Mouse (Mus musculus): Measurements from ENCODE around the gene Plpp7. TPM values are rescaled to one million over a fixed set of nuclear protein-coding genes. Genes with fewer than 3 reads are reported as not detected.

Gene Plpp7
- total RNA-seq, 2 experiments from 2014 or later: 18.1 to 18.3 TPM

DNA sequence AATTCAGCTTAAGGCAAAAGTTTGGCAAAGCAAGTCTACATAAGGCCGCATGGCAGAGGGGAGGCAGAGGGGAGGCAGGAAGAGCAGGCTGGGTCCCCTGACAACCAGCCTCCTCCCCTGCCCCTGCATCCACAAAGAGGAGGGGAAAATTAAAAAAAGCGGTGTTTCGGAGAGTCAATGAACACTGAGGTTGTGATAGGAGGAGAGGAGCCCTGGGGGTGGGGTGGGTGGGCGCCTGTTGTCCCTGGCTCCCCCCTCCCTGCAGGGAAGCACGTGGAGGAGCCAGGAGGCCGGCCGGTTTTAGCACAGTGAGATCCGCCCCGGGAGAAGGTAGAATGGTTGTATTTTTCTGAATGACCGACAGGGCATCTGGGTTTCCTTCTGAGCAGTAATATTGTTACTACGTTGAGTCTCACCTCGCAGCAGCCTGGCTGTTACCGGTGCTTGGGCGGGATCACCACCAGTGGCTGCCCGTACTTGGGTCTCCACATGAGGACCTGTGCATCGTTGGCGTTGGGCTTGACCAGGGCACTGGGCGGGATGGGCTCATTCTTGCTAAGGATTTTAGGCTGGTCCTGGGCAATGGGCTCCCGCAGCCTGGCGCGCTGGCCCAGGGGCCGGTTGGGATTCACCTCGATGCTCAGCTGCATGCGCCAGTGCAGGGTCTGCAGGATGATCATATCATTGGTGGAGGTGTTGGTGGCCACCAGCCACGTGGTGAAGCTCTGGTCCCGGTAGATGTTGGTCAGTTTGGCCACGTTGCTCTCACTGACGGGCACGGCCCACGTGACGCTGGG, 26.3 kb upstream of the Plpp7 start:
- intact Hi-C loops (cut with DNase I): no loop called here

GRCm38 (mm10) chr2:32070747-32071146, 24.6 kb upstream of the Plpp7 start:
- DNase-seq: no peak
- intact Hi-C loops (cut with DNase I): no loop called here

More for the DNA sequence above, 26.3 kb upstream of the Plpp7 start:
- no peak for DNase-seq

DNA sequence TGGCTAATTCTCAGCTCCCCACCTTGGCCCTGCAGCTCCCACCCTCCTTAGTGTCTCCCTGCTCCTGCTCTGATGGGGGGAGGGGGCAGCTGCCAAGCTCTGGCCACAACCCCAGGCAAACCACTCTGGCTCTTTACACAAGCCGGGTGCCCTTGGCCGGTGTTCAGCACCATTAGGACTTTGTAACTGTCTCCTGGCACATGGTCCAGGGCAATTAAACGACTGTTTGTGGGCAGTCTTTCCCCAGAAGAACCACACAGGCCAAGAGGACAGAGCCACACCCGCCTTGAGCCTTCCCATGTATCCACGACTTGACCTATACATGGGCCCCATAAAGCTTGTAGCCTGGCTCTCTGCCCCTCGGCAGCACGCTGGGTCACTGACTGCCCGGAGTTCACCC, 20.9 kb upstream of the Plpp7 start:
- intact Hi-C loops (cut with DNase I): no loop called here
- peak; percentile 64 for DNase-seq

- intact Hi-C loops (cut with DNase I): no loop called here
- DNase-seq: no peak
Observed at GRCm38 (mm10) chr2:32075368-32075767, 20.0 kb upstream of the Plpp7 start.

DNA sequence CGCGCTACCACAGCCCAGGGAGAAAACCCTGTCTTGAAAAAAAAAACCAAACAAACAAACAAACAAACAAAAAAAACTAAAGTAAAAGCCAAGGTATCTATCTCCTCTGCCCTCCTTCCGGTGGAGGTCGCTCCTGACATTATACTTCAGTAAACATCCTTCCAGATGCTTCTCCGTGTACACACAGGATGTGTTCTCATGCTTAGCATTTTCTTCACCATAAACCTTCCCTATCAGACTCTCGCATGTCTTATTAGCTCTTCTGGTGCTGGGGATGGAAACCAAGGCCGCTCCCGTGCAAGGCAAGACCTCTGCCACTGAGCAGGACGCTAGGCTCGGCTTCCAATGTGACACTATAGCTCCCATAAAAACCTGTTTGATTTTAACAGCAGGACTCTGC, 17.6 kb upstream of the Plpp7 start:
- intact Hi-C loops (cut with DNase I): no loop called here
- no peak for DNase-seq

- no peak for DNase-seq
Observed at GRCm38 (mm10) chr2:32078522-32078921, 16.8 kb upstream of the Plpp7 start.

GRCm38 (mm10) chr2:32079191-32079725, 16.1 kb upstream of the Plpp7 start:
- no peak for DNase-seq
- intact Hi-C loops (cut with DNase I): no loop called here

More at GRCm38 (mm10) chr2:32078522-32078921, 16.8 kb upstream of the Plpp7 start:
- intact Hi-C loops (cut with DNase I): no loop called here

- intact Hi-C loops (cut with DNase I): no loop called here
- no peak for DNase-seq
Observed at GRCm38 (mm10) chr2:32080681-32081080, 14.6 kb upstream of the Plpp7 start.

DNA sequence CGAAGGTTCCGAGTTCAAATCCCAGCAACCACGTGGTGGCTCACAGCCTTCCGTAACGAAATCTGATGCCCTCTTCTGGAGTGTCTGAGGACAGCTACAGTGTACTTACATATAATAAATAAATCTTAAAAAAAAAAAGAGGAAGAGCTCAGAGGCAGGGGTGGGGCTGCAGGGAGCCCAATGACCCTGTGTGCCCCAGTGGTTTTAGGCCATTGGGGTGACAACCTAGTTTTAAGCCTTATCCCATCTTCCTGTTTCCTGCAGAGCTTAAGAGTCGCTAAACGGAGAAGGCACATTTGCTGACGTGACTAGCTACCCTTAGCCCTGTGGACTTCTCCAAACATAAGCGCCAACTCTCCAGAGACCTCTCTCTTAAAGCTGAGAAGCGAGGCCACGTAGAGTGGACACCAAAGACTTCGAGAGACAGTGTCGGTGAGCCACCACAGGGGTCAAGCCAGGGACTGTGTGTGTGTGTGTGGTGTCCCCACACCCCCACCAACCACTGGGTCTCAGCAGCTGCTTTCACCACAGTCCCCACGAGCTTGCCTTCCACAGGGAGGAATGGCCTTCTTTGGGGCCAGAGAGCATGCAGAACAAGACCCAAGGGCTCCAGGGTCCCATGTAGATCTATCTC, 13.9 kb upstream of the Plpp7 start:
- intact Hi-C loops (cut with DNase I): no loop called here

DNA sequence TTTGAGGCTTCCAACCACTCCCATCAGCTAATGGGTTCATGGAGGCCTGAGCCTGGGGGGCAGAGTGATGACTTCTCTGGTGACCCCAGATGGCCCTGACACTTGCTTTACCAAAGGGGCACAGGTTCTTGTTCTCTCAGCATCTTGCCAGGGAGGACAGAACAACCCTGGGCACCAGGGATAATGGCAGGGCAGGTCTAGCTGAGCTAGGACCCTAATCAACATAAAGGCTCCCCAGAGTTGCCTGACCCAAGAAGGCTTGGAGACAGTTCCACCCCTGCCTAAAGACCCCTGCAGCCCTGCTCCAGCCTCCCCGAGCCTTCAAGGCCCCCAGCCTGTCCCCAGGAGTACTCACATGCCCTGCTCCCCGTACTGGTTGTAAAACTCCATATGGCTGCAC, 13.1 kb upstream of the Plpp7 start:
- no peak for DNase-seq
- intact Hi-C loops (cut with DNase I): no loop called here

More for the DNA sequence above, 13.9 kb upstream of the Plpp7 start:
- DNase-seq: no peak

GRCm38 (mm10) chr2:32083159-32084011, 11.9 kb upstream of the Plpp7 start:
- no peak for DNase-seq
- intact Hi-C loops (cut with DNase I): no loop called here

GRCm38 (mm10) chr2:32084111-32084871, 11.0 kb upstream of the Plpp7 start, which contains the start of gene Fam78a:
Gene Fam78a, minus strand, starts transcription at chr2:32084857.
- no peak for DNase-seq
- intact Hi-C loops (cut with DNase I): no loop called here

GRCm38 (mm10) chr2:32084872-32085199, 10.5 kb upstream of the Plpp7 start:
- DNase-seq: no peak
- intact Hi-C loops (cut with DNase I): no loop called here

DNA sequence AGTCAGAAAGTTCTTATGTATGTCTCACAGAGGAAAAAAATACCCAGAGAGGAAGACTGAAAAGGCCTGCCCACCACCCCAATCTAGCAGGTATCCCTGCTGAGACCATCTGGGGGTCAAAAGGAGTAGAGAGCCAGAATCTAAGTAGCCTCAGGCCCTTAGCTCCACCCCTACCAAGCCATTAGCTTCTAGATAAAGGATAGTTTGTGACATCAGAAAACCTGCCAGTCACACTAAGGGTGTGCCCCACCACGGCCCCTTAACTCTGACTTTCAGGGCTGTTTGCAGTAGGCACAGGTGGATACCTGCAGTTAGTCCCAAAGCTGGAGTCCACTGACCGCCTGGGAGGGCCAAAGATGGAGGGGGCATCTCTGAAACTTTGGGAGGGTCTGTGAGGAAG, 10.1 kb upstream of the Plpp7 start:
- no peak for DNase-seq
- intact Hi-C loops (cut with DNase I): no loop called here

GRCm38 (mm10) chr2:32087606-32088005, 7.7 kb upstream of the Plpp7 start:
- intact Hi-C loops (cut with DNase I): no loop called here
- DNase-seq: no peak

- DNase-seq: peak; percentile 52
- intact Hi-C loops (cut with DNase I): no loop called here
Observed at GRCm38 (mm10) chr2:32088372-32088981, 6.9 kb upstream of the Plpp7 start.

DNA sequence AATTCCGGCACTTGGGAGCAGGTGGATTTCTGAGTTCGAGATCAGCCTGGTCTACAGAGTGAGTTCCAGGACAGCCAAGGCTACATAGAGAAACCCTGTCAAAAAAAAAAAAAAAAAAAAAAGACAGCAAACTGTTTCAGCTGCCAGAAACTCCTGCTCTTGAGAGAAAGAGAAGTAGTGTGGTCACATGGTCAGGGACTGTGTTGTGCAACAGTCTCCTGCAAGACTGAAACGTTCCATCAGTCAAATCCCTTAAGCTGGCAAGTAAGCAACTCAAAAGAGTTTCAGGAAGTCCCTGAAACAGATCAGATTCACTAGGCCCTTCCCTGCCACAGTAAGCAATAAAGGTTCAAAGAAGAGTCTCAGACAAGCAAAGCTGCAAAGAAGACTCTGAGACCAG, 5.7 kb upstream of the Plpp7 start:
- no peak for DNase-seq
- intact Hi-C loops (cut with DNase I): no loop called here

DNA sequence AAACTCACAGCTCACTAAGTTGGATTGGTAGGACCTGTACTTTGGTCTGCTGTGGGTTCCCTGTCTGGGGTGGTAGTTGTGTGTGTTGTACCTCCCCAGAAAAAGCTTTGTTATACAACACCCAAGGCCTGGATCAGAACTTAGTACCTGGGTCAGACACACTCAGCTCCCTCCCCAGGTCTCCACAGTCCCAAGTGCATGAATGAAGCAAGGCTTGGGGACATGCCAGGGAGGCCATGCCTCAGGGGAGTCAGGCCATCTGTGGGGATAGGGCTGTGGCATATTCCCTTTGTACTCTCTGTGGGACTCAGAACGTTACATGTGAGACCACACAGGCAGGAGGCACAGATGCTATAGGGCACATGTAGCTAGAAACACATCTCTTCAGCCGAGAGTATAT, 5.2 kb upstream of the Plpp7 start:
- peak; percentile 57 for DNase-seq
- intact Hi-C loops (cut with DNase I): no loop called here

- intact Hi-C loops (cut with DNase I): no loop called here
- no peak for DNase-seq
Observed at GRCm38 (mm10) chr2:32091956-32092355, 3.4 kb upstream of the Plpp7 start.

All from left cerebral cortex, postnatal 4 days (tissue).